Mouse (Mus musculus) layer of hippocampus, adult 18-20 months (tissue): ENCODE data around the gene Exosc2. TPM values are rescaled to one million over a fixed set of nuclear protein-coding genes. Genes with fewer than 3 reads are reported as not detected.

ENCODE experiments used
- DNase-seq, 2 experiments: peaks; one replicate each; pipeline ENCODE4 v3.0.0; 2022; ENCODE audit warnings: low spot score in 2 of 2
- long read RNA-seq: library from polyadenylated mRNA; stranded (forward); transcript quantifications from one replicate; pipeline ENCODE4 v2.0.0, GENCODE M21; 2021
- total RNA-seq, 2 experiments: library from RNA; stranded (reverse); gene quantifications; 2 replicates each; pipeline ENCODE4 v1.2.3; 2021

Exosc2 gene
- 10 to 100 TPM; 21.8 to 22.3 TPM for total RNA-seq
- long read RNA-seq, transcript Exosc2-201 (9 exons, 1,686 nt): major isoform, 21 of 28 reads
- long read RNA-seq, partial matches to known transcripts: 1 of 28 reads
- long read RNA-seq, other reads (novel, unspliced or antisense): 6 of 28 reads

GRCm38 (mm10) chr2:31670551-31671035 lies at the start of gene Exosc2:
Exosc2 (plus strand) TSS chr2:31670715.
- DNase-seq: peak; percentile 90 to 96

GRCm38 (mm10) chr2:31633531-31633930 lies 37.0 kb upstream of the Exosc2 start:
- no peak for DNase-seq

GRCm38 (mm10) chr2:31635281-31636137 lies 35.0 kb upstream of the Exosc2 start:
- DNase-seq: no peak

- DNase-seq: no peak
Observed at GRCm38 (mm10) chr2:31636138-31636741, 34.3 kb upstream of the Exosc2 start.

- no peak for DNase-seq
Observed at GRCm38 (mm10) chr2:31636742-31637141, 33.8 kb upstream of the Exosc2 start.

- no peak for DNase-seq
Observed at GRCm38 (mm10) chr2:31637311-31637710, 33.2 kb upstream of the Exosc2 start.

GRCm38 (mm10) chr2:31637807-31638206 lies 32.7 kb upstream of the Exosc2 start:
- DNase-seq: no peak

GRCm38 (mm10) chr2:31638581-31639465 lies 31.7 kb upstream of the Exosc2 start:
- no peak for DNase-seq

- DNase-seq: no peak
Observed at GRCm38 (mm10) chr2:31639466-31639760, 31.1 kb upstream of the Exosc2 start.

- DNase-seq: no peak
Observed at GRCm38 (mm10) chr2:31639901-31640608, 30.5 kb upstream of the Exosc2 start, which contains the start of gene Prdm12. Prdm12 (plus strand) TSS chr2:31640037.

GRCm38 (mm10) chr2:31640609-31641507 lies 29.7 kb upstream of the Exosc2 start:
- DNase-seq: no peak

- no peak for DNase-seq
Observed at GRCm38 (mm10) chr2:31641508-31641830, 29.0 kb upstream of the Exosc2 start.

- no peak for DNase-seq
Observed at GRCm38 (mm10) chr2:31641929-31642328, 28.6 kb upstream of the Exosc2 start.

- DNase-seq: peak; percentile 70 to 78
Observed at GRCm38 (mm10) chr2:31653971-31654853, 16.3 kb upstream of the Exosc2 start.

GRCm38 (mm10) chr2:31654854-31655559 lies 15.5 kb upstream of the Exosc2 start:
- peak; percentile 47 to 79 for DNase-seq

GRCm38 (mm10) chr2:31656374-31656773 lies 14.1 kb upstream of the Exosc2 start:
- DNase-seq: no peak

- DNase-seq: no peak
Observed at GRCm38 (mm10) chr2:31662939-31663803, 7.3 kb upstream of the Exosc2 start.
